Comparison of ENCODE assay signal across 8 mouse cellular contexts in the genomic region with DNA sequence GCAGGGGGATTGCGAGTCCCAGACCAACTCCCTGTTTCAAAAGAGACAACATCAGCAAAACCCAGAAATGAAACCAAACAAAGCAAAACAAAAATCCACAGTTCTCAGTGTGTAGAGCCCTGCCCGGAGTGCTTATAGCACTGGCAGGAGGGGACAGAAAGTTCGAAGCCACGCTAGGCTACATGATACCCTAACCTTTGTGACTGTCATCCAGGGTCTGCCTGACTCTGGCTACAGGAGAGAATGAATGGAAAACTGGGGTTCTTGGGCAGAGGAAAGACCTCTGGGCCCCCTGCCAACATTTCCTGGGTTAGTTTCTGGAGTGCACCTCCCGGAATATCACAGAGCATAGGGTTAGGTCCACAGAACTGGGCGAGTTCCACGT. TPM values are rescaled to one million over a fixed set of nuclear protein-coding genes. Genes with fewer than 3 reads are reported as not detected.
DNase-seq lines count a peak whose midpoint lies in the region; ATAC-seq and TF ChIP-seq lines count a peak whose summit lies in the region.

No protein-coding gene starts in this region.

- intact Hi-C loops in gastrocnemius, adult 2 months (cut with DNase I), result loop anchor here (2.0 kb wide), 1 partner anchor 21 kb away; a partner anchor contains a TSS
- intact Hi-C loops in gastrocnemius, postnatal 36 days (cut with DNase I), result loop anchor here (2.0 to 10.0 kb wide), 2 partner anchors 15 to 547 kb away; no protein-coding TSS in a partner anchor

- peak; percentile 36; the same call in 1 of the 2 replicates for ATAC-seq in forebrain, embryonic 12.5 days (ENCODE audit: low FRiP score)
- peak; percentile 27 for ATAC-seq in kidney, embryonic 15.5 days (replicated peaks; ENCODE audit: low FRiP score)
- ATAC-seq in midbrain, embryonic 11.5 days (ENCODE audit: low FRiP score), result peak; percentile 41

- H3K9me3 ChIP-seq in forebrain, embryonic 12.5 days, result no peaks in the 10 kb centered on the region
- H3K9me3 ChIP-seq in kidney, embryonic 15.5 days (replicated peaks), result no peaks in the 10 kb centered on the region
- no peaks in the 10 kb centered on the region for H3K9me3 ChIP-seq in midbrain, embryonic 11.5 days (ENCODE audit: control insufficient read depth, low read length)

- peaks cover 5% of the 10 kb centered on the region; the same call in 1 of the 2 replicates for H3K27me3 ChIP-seq in forebrain, embryonic 12.5 days
- H3K27me3 ChIP-seq in kidney, embryonic 15.5 days, result no peaks in the 10 kb centered on the region
- H3K27me3 ChIP-seq in midbrain, embryonic 11.5 days (ENCODE audit: control insufficient read depth, insufficient read depth, low read length), result no peaks in the 10 kb centered on the region

- 61% methylated on average over 7 of the region's 7 CpGs for WGBS in forebrain, embryonic 12.5 days
- WGBS in kidney, embryonic 15.5 days, result 41% methylated on average over 7 of the region's 7 CpGs
- WGBS in midbrain, embryonic 11.5 days, result 65% methylated on average over 7 of the region's 7 CpGs

- H3K4me1 ChIP-seq in forebrain, embryonic 12.5 days, result peaks cover 20% of the 10 kb centered on the region
- peaks cover 27% of the 10 kb centered on the region for H3K4me1 ChIP-seq in kidney, embryonic 15.5 days
- H3K4me1 ChIP-seq in midbrain, embryonic 11.5 days (ENCODE audit: control insufficient read depth, insufficient read depth, low read length), result peaks cover 14% of the 10 kb centered on the region

- peak overlapping the region; percentile 89 for H3K27ac ChIP-seq in gastrocnemius, adult 2 months
- peak overlapping the region; percentile 85 for H3K27ac ChIP-seq in forebrain, embryonic 12.5 days
- H3K27ac ChIP-seq in kidney, embryonic 15.5 days, result peak overlapping the region; percentile 94
- peak overlapping the region; percentile 80 for H3K27ac ChIP-seq in midbrain, embryonic 11.5 days (ENCODE audit: low read depth, low read length)

- peak overlapping the region; percentile 88 for H3K4me3 ChIP-seq in gastrocnemius, adult 2 months
- peak overlapping the region; percentile 61 for H3K4me3 ChIP-seq in forebrain, embryonic 12.5 days (replicated peaks)
- peak overlapping the region; percentile 66 for H3K4me3 ChIP-seq in kidney, embryonic 15.5 days (replicated peaks)
- peak overlapping the region; percentile 72 for H3K4me3 ChIP-seq in midbrain, embryonic 11.5 days (ENCODE audit: low read depth, low read length)

- H3K4me2 ChIP-seq in forebrain, embryonic 12.5 days, result peak overlapping the region; percentile 77
- peak overlapping the region; percentile 72 for H3K4me2 ChIP-seq in kidney, embryonic 15.5 days
- peak overlapping the region; percentile 81 for H3K4me2 ChIP-seq in midbrain, embryonic 11.5 days

- TF ChIP-seq CTCF in gastrocnemius, adult 2 months (IDR thresholded peaks at IDR 0.05), result no peak

- H3K36me3 ChIP-seq in forebrain, embryonic 12.5 days (replicated peaks), result peaks cover 31% of the 10 kb centered on the region
- peaks cover 30% of the 10 kb centered on the region for H3K36me3 ChIP-seq in kidney, embryonic 15.5 days
- peaks cover 6% of the 10 kb centered on the region; the same call in 1 of the 2 replicates for H3K36me3 ChIP-seq in midbrain, embryonic 11.5 days (ENCODE audit: control insufficient read depth, insufficient read depth, low read length)

- peak overlapping the region; percentile 68 for H3K9ac ChIP-seq in forebrain, embryonic 12.5 days
- peak overlapping the region; percentile 67 for H3K9ac ChIP-seq in kidney, embryonic 15.5 days
- H3K9ac ChIP-seq in midbrain, embryonic 11.5 days (ENCODE audit: low read length), result peak overlapping the region; percentile 89

- peak; percentile 56 for DNase-seq in gastrocnemius, adult 2 months
- no peak for DNase-seq in gastrocnemius, postnatal 36 days
- DNase-seq in NIH3T3 (ENCODE audit: low read depth), result peak; percentile 52
- DNase-seq in midbrain, embryonic 11.5 days (ENCODE audit: low spot score, missing footprints), result no peak
- DNase-seq in retina, embryonic 14.5 days (ENCODE audit: low spot score), result no peak
- no peak for DNase-seq in adrenal gland, adult 8-10 months

RNA-seq across cellular contexts. Expression of a gene that starts 0.2 kb away (rescaled TPM):
- 1 to 10 TPM; 4.7 to 5.6 TPM for total RNA-seq in gastrocnemius, adult 2 months (2021)
- 1 to 10 TPM; 3.5 to 4.1 TPM for total RNA-seq in gastrocnemius, postnatal 36 days (2021)
- 50.7 and 52.6 TPM in 2 replicates for polyA plus RNA-seq in forebrain, embryonic 12.5 days (2016; fragmentation: Nextera tagmentation; extraction: Ambion mirVana)
- polyA plus RNA-seq in kidney, embryonic 15.5 days (2015; fragmentation: Nextera tagmentation; extraction: Ambion mirVana), result 40.0 and 42.8 TPM in 2 replicates
- 36.6 and 38.9 TPM in 2 replicates for polyA plus RNA-seq in midbrain, embryonic 11.5 days (2014; fragmentation: Nextera tagmentation; extraction: Ambion mirVana)
- total RNA-seq in adrenal gland, adult 8-10 months (2022), result 10 to 100 TPM; 14.7 to 34.5 (median 26.5) TPM

RNA-seq across cellular contexts. Expression of a gene that starts 0.5 kb away (rescaled TPM):
- total RNA-seq in gastrocnemius, adult 2 months (2021), result 10 to 100 TPM in 1 of 2 experiments, 1 to 10 TPM in 1; 6.8 to 10.5 TPM
- total RNA-seq in gastrocnemius, postnatal 36 days (2021), result 1 to 10 TPM; 7.0 to 8.7 TPM
- polyA plus RNA-seq in forebrain, embryonic 12.5 days (2016; fragmentation: Nextera tagmentation; extraction: Ambion mirVana), result 6.2 and 7.4 TPM in 2 replicates
- polyA plus RNA-seq in kidney, embryonic 15.5 days (2015; fragmentation: Nextera tagmentation; extraction: Ambion mirVana), result 15.2 and 17.3 TPM in 2 replicates
- polyA plus RNA-seq in midbrain, embryonic 11.5 days (2014; fragmentation: Nextera tagmentation; extraction: Ambion mirVana), result 4.2 and 4.6 TPM in 2 replicates
- total RNA-seq in adrenal gland, adult 8-10 months (2022), result 10 to 100 TPM; 24.6 to 58.2 (median 46.7) TPM

RNA-seq across cellular contexts. Expression of a gene that starts 21.0 kb away (rescaled TPM):
- total RNA-seq in gastrocnemius, adult 2 months (2021), result 1 to 10 TPM; 1.8 TPM
- 1 to 10 TPM; 1.2 to 1.6 TPM for total RNA-seq in gastrocnemius, postnatal 36 days (2021)
- polyA plus RNA-seq in forebrain, embryonic 12.5 days (2016; fragmentation: Nextera tagmentation; extraction: Ambion mirVana), result 4.3 and 4.5 TPM in 2 replicates
- polyA plus RNA-seq in kidney, embryonic 15.5 days (2015; fragmentation: Nextera tagmentation; extraction: Ambion mirVana), result 3.8 and 5.0 TPM in 2 replicates
- polyA plus RNA-seq in midbrain, embryonic 11.5 days (2014; fragmentation: Nextera tagmentation; extraction: Ambion mirVana), result 6.5 and 6.7 TPM in 2 replicates
- total RNA-seq in adrenal gland, adult 8-10 months (2022), result 1 to 10 TPM; 1.4 to 4.1 (median 3.7) TPM

RNA-seq across cellular contexts. Expression of a gene that starts 21.8 kb away (rescaled TPM):
- total RNA-seq in gastrocnemius, adult 2 months (2021), result 1 to 10 TPM; 2.5 to 3.9 TPM
- 1 to 10 TPM; 2.3 TPM for total RNA-seq in gastrocnemius, postnatal 36 days (2021)
- polyA plus RNA-seq in forebrain, embryonic 12.5 days (2016; fragmentation: Nextera tagmentation; extraction: Ambion mirVana), result 2.2 and 2.7 TPM in 2 replicates
- 0.62 and 0.84 TPM in 2 replicates for polyA plus RNA-seq in kidney, embryonic 15.5 days (2015; fragmentation: Nextera tagmentation; extraction: Ambion mirVana)
- 0.47 and 0.89 TPM in 2 replicates for polyA plus RNA-seq in midbrain, embryonic 11.5 days (2014; fragmentation: Nextera tagmentation; extraction: Ambion mirVana)
- 1 to 10 TPM; 1.2 to 1.7 (median 1.3) TPM for total RNA-seq in adrenal gland, adult 8-10 months (2022)

RNA-seq across cellular contexts. Expression of a gene that starts 27.0 kb away (rescaled TPM):
- 1 to 10 TPM; 5.6 to 6.7 TPM for total RNA-seq in gastrocnemius, adult 2 months (2021)
- total RNA-seq in gastrocnemius, postnatal 36 days (2021), result 1 to 10 TPM; 4.2 to 4.9 TPM
- polyA plus RNA-seq in forebrain, embryonic 12.5 days (2016; fragmentation: Nextera tagmentation; extraction: Ambion mirVana), result 3.1 and 4.3 TPM in 2 replicates
- 15.6 and 16.8 TPM in 2 replicates for polyA plus RNA-seq in kidney, embryonic 15.5 days (2015; fragmentation: Nextera tagmentation; extraction: Ambion mirVana)
- polyA plus RNA-seq in midbrain, embryonic 11.5 days (2014; fragmentation: Nextera tagmentation; extraction: Ambion mirVana), result 4.6 and 6.0 TPM in 2 replicates
- total RNA-seq in adrenal gland, adult 8-10 months (2022), result 100 to 1,000 TPM in 2 of 4 experiments, 10 to 100 TPM in 2; 32.2 to 138 (median 85.6) TPM

Comparison
In these comparisons a context has a peak if more than half of its experiments do, and no peak if none do; other contexts are left out.
1. DNase-seq: peak in gastrocnemius, adult 2 months (single experiment) and NIH3T3 (single experiment); none in gastrocnemius, postnatal 36 days (0 of 2), midbrain, embryonic 11.5 days (single experiment), retina, embryonic 14.5 days (single experiment) and adrenal gland, adult 8-10 months (single experiment).
2. Peak in every context shown above with its lines, with median percentiles within 50 percentile points of each other: H3K27ac ChIP-seq, H3K4me3 ChIP-seq, ATAC-seq, H3K4me2 ChIP-seq and H3K9ac ChIP-seq.